Mouse (Mus musculus) limb, embryonic 12.5 days (tissue): ENCODE measurements around the gene Gm10282. TPM values are rescaled to one million over a fixed set of nuclear protein-coding genes. Genes with fewer than 3 reads are reported as not detected.

Source experiments
- ATAC-seq: fragments of 200-750 bp; cut with Nextera tagmentation; 2 replicates; pipeline ENCODE4 v1.8.0; 2017; ENCODE audit warnings: low read depth, moderate TSS enrichment; ENCODE audit not compliant: insufficient number of reproducible peaks, insufficient read depth, low FRiP score, low TSS enrichment
- H3K27ac ChIP-seq: fragments of 300-500 bp; sonication (generic); 2 replicates; pipeline ENCODE4 v1.5.1; 2016; ENCODE audit warnings: mild to moderate bottlenecking, moderate library complexity
- H3K27me3 ChIP-seq: fragments of 300-500 bp; sonication (generic); 2 replicates; pipeline ENCODE4 v1.6.1; 2016; ENCODE audit warnings: mild to moderate bottlenecking, moderate library complexity
- H3K36me3 ChIP-seq: fragments of 300-500 bp; sonication (generic); 2 replicates; pipeline ENCODE4 v1.6.1; 2016; ENCODE audit warnings: mild to moderate bottlenecking, moderate library complexity
- H3K4me1 ChIP-seq: fragments of 300-500 bp; sonication (generic); replicated peaks from 2 replicates; pipeline ENCODE4 v1.6.1; 2016
- H3K4me2 ChIP-seq: fragments of 300-500 bp; sonication (generic); 2 replicates; pipeline ENCODE4 v1.6.1; 2016; ENCODE audit warnings: mild to moderate bottlenecking, moderate library complexity
- H3K4me3 ChIP-seq: fragments of 300-500 bp; sonication (generic); replicated peaks from 2 replicates; pipeline ENCODE4 v1.5.1; 2016; ENCODE audit warnings: mild to moderate bottlenecking
- H3K9ac ChIP-seq: fragments of 300-500 bp; sonication (generic); replicated peaks from 2 replicates; pipeline ENCODE4 v1.6.1; 2016; ENCODE audit warnings: mild to moderate bottlenecking, moderate library complexity
- H3K9me3 ChIP-seq: fragments of 300-500 bp; sonication (generic); 2 replicates; pipeline ENCODE4 v1.6.1; 2016; ENCODE audit warnings: mild to moderate bottlenecking, moderate library complexity
- WGBS: fragments of 180-500 bp; shearing (Covaris S2); methylation state at CpG from one replicate; pipeline ENCODE4 v1.1.7; 2016; 5-methylcytosine and 5-hydroxymethylcytosine counted together
- polyA plus RNA-seq: library from polyadenylated mRNA; unstranded; fragments of >200 nt; fragmentation: Nextera tagmentation; extraction: Ambion mirVana; gene quantifications from 2 replicates; pipeline ENCODE4 v1.2.1, GENCODE M21; 2016

Gm10282 gene
- polyA plus RNA-seq, 1 experiment from 2014 or later = 32.4 TPM

DNA sequence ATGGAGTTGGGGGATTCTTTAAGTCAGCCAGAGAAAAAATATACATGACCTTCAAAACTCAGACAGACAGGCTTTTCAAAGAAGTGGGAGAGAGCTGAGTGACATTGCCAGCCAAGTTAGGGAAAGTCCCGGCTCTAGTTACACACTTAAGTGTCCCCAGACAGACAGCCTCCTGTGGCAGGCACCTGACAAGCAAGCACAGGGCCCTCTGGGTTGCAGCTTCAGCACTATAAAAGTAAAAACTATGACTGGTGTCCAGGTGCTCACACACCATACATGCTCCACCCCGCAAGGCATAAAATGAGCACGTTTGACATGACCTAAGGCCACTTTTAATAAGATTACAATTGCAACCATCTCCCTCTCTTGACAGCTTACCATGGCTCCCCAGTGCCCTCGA is 44.5 kb downstream of the Gm10282 start:
- 51% methylated on average over 4 of the region's 4 CpGs for WGBS
- Histone ChIP-seq H3K9me3 (no peaks in the 10 kb centered on the region), H3K27me3 (no peaks in the 10 kb centered on the region), H3K4me3 (no peak overlapping the region), H3K36me3 (peaks cover 7% of the 10 kb centered on the region; the same call in 1 of the 2 replicates), H3K4me1 (peaks cover 3% of the 10 kb centered on the region; the same call in 1 of the 2 replicates), H3K27ac (no peak overlapping the region), H3K4me2 (no peak overlapping the region), H3K9ac (no peak overlapping the region)
- ATAC-seq = no peak; the same call in 1 of the 2 replicates

DNA sequence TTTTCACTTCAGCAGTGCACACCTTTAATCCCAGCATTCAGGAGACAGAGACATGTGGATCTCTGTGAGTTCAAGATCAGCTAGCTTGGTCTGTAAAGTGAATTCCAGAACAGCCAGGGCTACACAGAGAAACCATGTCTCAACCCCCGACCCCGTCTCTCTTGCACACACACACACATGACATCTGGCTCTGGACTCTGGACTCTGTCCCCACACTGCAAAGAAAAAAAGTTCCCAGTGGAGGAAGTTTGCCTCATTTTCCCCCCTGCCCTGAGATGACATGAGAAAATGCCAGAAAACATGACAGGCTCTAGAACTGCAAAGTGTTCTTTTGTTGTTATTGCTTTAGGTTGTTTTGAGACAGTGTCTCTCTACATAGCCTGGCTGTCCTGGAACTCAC is 45.2 kb downstream of the Gm10282 start:
- WGBS = 65% methylated on average over 2 of the region's 2 CpGs
- peaks cover 3% of the 10 kb centered on the region; the same call in 1 of the 2 replicates for H3K4me1 ChIP-seq
- no peak overlapping the region for H3K4me2 ChIP-seq
- no peak for ATAC-seq
- peaks cover 14% of the 10 kb centered on the region for H3K36me3 ChIP-seq
- H3K27me3 ChIP-seq = no peaks in the 10 kb centered on the region
- no peak overlapping the region for H3K9ac ChIP-seq
- no peak overlapping the region for H3K27ac ChIP-seq
- no peak overlapping the region for H3K4me3 ChIP-seq
- no peaks in the 10 kb centered on the region for H3K9me3 ChIP-seq

DNA sequence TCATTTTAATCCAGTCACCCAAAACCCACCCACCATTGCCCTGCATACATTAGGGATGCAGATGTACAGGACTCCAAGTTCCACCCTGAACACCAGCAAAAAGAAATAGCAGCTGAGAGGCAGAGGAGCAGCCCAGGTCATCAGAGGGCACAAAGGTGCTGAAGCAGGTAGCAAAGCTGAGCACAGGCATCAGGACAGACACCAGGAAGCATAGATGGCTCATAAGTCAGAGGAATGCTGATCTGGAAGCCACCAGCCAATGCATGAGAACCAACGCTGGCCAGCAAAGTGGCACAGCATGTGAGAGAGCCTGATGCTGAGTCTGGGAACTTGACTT is 47.2 kb downstream of the Gm10282 start:
- H3K4me3 ChIP-seq = no peak overlapping the region
- peaks cover 3% of the 10 kb centered on the region; the same call in 1 of the 2 replicates for H3K4me1 ChIP-seq
- no peaks in the 10 kb centered on the region for H3K9me3 ChIP-seq
- H3K36me3 ChIP-seq = peaks cover 30% of the 10 kb centered on the region
- 83% methylated on average over 1 of the region's 1 CpGs for WGBS
- H3K27ac ChIP-seq = no peak overlapping the region
- no peaks in the 10 kb centered on the region for H3K27me3 ChIP-seq
- H3K9ac ChIP-seq = no peak overlapping the region
- H3K4me2 ChIP-seq = no peak overlapping the region
- no peak for ATAC-seq

DNA sequence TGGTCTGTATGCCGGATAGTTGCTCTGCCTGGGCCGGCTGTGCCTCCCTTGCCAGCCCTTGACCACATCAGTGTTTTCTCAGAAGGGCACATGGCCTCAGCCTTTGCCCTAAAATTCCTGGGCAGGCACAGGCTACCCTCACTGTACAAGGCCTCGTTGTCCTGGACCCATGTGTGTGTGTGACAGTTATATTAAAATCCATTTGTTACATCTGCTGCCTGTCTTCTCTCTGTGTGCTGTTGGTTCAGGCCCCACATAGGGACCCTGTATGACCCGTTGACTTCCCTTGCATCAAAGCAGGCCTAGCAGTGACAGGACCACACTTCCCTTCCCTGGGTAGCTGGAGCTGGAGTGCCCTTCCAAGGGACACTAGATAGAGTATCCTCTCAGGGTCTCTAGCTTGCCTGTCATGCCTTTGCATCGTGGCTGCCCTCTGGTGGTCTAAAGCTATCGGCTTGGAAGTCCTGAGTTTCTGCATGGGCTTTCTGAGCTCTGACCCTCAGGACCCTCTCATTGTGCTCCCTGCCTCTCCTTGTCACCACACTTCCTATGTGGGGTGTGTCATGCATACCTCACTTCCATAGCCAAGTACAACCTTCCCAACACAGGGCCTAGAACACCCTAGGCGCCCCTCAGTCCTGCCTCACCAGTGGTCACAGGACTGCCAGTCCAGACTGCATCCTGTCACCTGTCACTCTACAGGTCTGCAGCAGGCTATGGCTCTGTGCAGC is 47.7 kb downstream of the Gm10282 start:
- Histone ChIP-seq H3K4me3 (no peak overlapping the region), H3K27me3 (no peaks in the 10 kb centered on the region), H3K36me3 (peaks cover 35% of the 10 kb centered on the region), H3K4me1 (peaks cover 3% of the 10 kb centered on the region; the same call in 1 of the 2 replicates), H3K27ac (no peak overlapping the region), H3K9me3 (no peaks in the 10 kb centered on the region), H3K4me2 (no peak overlapping the region), H3K9ac (no peak overlapping the region)
- ATAC-seq = no peak
- 59% methylated on average over 7 of the region's 7 CpGs for WGBS

Other genes with a start within 250 kb of the Gm10282 start
- not detected in 2 replicates for gene Olfr373, start 222.1 kb downstream of the Gm10282 start, polyA plus RNA-seq
- gene Olfr374, start 198.2 kb downstream of the Gm10282 start, polyA plus RNA-seq = not detected in 2 replicates
- 668 and 683 TPM in 2 replicates for gene Tpm4, start 170.3 kb downstream of the Gm10282 start, polyA plus RNA-seq
- 117 TPM in 2 replicates for gene Rab8a, start 144.1 kb downstream of the Gm10282 start, polyA plus RNA-seq
- gene Hsh2d, start 115.6 kb downstream of the Gm10282 start, polyA plus RNA-seq = not detected in 2 replicates
- not detected in 2 replicates for gene Cib3, start 92.4 kb downstream of the Gm10282 start, polyA plus RNA-seq
- not detected in 2 replicates for gene Gm11034, start 91.6 kb downstream of the Gm10282 start, polyA plus RNA-seq
- 63.5 and 64.2 TPM in 2 replicates for gene Fam32a, start 85.5 kb downstream of the Gm10282 start, polyA plus RNA-seq
- gene Ap1m1, start 65.2 kb downstream of the Gm10282 start, polyA plus RNA-seq = 122 and 123 TPM in 2 replicates
- gene Klf2, start 13.8 kb upstream of the Gm10282 start, polyA plus RNA-seq = 5.3 and 6.0 TPM in 2 replicates
- gene Eps15l1, start 116.2 kb upstream of the Gm10282 start, polyA plus RNA-seq = 71.8 and 74.6 TPM in 2 replicates
- gene Calr3, start 138.6 kb upstream of the Gm10282 start, polyA plus RNA-seq = 0.78 and 1.6 TPM in 2 replicates
- 16.6 and 17.1 TPM in 2 replicates for gene 1700030K09Rik, start 138.6 kb upstream of the Gm10282 start, polyA plus RNA-seq
- 61.2 and 72.2 TPM in 2 replicates for gene Cherp, start 170.0 kb upstream of the Gm10282 start, polyA plus RNA-seq
- gene Slc35e1, start 187.4 kb upstream of the Gm10282 start, polyA plus RNA-seq = 31.3 and 31.5 TPM in 2 replicates
- 20.2 and 21.4 TPM in 2 replicates for gene Med26, start 243.0 kb upstream of the Gm10282 start, polyA plus RNA-seq